Mouse (Mus musculus) left cerebral cortex, adult 18-20 months (tissue): ENCODE results near the gene Plce1. TPM values are rescaled to one million over a fixed set of nuclear protein-coding genes. Genes with fewer than 3 reads are reported as not detected.

Source experiments
- DNase-seq, 2 experiments: peaks; one replicate each; pipeline ENCODE4 v3.0.0; 2021 to 2022; ENCODE audit warnings: low spot score in 2 of 2, mixed read lengths in 1 of 2
- total RNA-seq, 2 experiments: library from RNA; stranded (reverse); gene quantifications; 2 replicates each; pipeline ENCODE4 v1.2.3; 2021

The Plce1 gene
- total RNA-seq, 2 experiments from 2014 or later: 4.9 to 5.3 TPM

DNA sequence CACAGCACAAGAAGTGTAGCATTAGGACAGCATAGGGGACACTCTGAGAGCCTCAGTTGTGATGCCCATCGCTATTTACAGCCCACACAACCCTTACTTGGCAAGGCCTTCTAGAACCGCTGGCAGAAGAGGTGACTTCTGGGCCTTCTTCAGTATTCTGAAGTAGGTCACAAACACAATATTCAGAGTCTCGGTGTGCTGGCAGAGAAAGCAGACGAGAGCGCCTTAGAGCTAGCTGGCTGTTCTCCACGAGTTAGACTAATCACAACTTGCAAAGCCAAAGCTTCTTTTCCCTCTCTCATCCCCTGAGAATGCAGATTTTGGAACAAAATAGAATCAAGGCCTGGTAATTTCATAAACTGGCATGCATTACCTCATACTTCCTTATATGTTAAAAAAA lies 317.9 kb downstream of the Plce1 start:
- no peak for DNase-seq

DNA sequence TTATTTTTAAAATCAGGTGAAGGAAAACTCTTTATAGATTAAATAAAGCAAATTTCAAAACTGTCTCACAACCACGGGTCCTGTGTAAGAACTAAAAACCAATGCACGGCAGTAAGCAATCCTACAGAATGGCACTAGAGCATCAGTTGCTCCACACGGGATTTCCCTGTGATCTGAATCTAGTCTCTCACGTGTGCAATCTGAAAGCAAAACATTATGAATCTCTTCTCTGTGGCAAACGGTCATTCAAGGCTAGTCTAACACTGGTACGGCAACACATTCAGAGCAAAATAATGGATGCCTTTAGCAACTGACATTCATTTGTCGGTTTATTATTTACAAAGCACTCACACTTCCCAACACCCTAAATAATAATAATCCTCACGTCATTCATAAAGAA lies 337.3 kb downstream of the Plce1 start:
- DNase-seq: no peak

DNA sequence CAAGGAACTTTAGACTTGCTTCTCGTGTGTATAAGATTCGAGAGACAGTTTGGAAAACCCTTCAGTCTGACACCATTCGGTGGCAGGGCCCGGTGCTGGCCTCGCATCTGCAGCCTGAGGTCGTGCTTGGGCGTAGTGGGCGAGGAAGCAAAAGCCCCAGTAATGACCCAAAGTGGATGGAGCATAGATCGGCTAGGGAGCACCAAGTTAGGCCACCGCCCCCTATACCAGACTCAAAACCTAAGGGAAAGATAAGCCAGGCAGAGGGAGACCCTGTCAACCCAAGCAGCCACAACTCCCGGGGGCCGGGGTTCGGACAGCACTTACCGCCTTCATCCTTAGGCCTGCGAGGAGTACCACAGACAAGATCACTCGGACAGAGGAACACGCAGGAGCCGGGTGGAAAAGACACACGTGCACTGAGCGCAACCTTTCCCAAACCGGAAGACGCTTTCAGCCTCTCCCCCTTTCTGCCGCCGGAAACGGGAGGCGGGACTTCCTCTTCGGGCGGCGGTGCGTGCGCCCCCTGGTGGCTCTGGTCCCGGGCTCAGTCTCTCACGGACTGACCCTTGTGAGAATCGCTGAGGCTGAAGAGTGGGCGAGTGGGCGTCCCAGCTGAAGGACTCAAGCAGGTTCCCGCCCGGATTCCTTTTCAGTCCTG lies 338.0 kb downstream of the Plce1 start, which contains the start of gene Noc3l:
Gene Noc3l, minus strand, starts transcription at position 472 of the 661 bp plus-strand sequence.
- DNase-seq: peak; percentile 95 to 96

DNA sequence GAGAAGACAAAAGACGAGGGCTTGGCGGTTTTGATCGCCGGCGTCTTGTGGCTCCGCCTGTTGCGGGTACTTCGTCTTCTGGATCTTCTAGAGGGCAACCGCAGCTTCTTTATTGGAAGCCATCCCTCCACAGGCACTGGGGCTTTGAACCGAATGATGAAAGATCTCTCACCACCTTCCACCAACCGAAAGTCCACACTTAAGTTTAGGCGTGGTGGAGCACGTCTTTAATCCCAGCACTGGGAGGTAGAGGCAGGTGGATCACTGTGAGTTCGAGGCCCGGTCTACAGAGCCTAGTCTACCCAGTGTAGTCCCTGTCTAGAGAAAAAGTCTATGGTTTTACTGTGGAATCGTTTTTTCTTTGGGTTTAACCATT lies 338.5 kb downstream of the Plce1 start:
- DNase-seq: no peak

DNA sequence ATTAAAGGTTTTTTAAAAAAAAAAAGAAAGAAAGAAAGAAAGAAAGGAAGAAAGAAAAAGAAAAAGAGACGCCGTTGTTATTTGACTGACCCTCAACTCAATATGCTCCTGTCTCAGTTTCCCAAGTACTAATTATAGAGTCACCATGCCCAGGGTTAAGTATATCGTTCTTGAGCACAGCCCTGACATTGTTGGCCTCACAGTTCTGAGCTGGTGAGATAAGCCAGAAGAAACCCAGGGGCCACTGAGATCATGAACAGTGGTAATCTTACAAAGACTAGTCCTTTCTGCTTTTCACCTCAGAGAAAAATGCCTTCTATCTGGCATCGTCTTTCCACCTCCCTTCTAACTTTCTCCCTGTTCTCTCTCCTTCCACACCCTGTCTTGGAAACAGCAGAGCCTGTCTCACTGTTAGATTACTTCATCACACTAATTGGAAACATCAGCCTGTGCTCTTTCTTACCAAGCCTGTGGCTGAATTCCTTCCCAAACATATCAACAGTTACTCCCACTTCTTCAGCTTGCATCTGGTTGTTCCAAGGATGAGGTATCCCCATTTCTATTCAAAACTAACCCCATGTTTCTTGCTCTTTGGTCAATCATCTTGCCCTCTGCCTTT lies 339.4 kb downstream of the Plce1 start:
- DNase-seq: no peak

DNA sequence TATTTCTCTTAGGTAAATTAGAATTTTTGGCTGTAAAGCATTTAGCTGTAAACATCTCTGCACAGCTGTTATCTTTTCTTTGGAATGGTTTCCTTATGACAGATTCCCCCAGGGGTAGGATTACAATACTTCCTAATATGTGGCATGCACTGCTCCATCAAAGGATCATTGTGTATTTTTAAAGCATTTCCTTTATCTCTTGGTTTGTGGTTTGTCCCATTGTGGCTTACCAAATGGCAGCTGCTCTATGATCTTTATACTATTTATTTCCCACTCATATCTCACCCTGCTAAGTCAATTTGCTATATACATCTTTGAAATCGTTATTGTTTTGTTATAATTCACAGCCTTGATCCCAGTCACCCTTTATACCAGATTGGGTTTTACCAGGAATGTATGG lies 352.3 kb downstream of the Plce1 start:
- no peak for DNase-seq

Other genes with a start within 250 kb of the Plce1 start
- 100 to 1,000 TPM; 130 to 135 TPM for gene Lgi1, start 216.6 kb upstream of the Plce1 start, total RNA-seq
- gene Slc35g1, start 85.1 kb upstream of the Plce1 start, total RNA-seq: 1 to 10 TPM; 1.5 to 2.0 TPM